24 mouse cellular contexts compared by ENCODE assay signal in the genomic region with DNA sequence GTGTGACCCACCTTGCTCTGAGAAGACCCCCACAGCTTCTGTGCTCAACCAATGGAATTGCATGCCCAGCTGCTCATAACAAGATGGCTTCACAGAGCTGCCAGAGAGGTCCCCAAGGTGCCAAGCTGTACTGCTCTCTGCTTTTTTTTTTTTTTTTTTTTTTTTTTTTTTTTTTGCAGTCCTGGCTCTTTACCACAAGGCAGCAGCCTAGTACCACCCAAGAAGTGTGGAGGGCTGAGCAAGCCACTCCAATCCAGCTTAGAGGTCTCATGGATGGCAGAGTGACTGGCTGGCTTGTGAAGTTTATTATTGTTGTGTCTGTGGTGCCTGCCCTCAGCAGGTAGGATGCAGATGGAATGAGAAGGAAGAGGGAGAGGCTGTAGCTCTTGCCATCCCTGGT. TPM values are rescaled to one million over a fixed set of nuclear protein-coding genes. Genes with fewer than 3 reads are reported as not detected.
DNase-seq lines count a peak whose midpoint lies in the region; ATAC-seq and TF ChIP-seq lines count a peak whose summit lies in the region.
"Had no signal": no experiment of that assay in that cellular context is flagged by ENCODE, and none has a peak within 500 bp of the region (broad histone marks: within the 10 kb centered on the region; RNA-seq: fewer than 3 reads in every experiment).

No protein-coding gene starts in this region.

- DNase-seq in forebrain, embryonic 11.5 days (ENCODE audit: low spot score), result no peak
- no peak for DNase-seq in forebrain, embryonic 10.5 days (ENCODE audit: extremely low spot score, low spot score)
- DNase-seq in hindbrain, postnatal 0 days (ENCODE audit: low spot score), result peak; percentile 20
- no peak for DNase-seq in stomach, postnatal 0 days (ENCODE audit: low spot score)
- DNase-seq in layer of hippocampus, adult 9-11 months, result no peak
- DNase-seq: cerebellum, adult 8-10 months; gastrocnemius, postnatal 25 days; heart, postnatal 10 days; kidney, adult 18-20 months; lung, postnatal 14 days; spleen, adult 18-20 months; thymus, postnatal 36 days had no signal

- no peak overlapping the region for H3K4me2 ChIP-seq in forebrain, embryonic 11.5 days (ENCODE audit: low read depth, low read length, severe bottlenecking)
- H3K4me2 ChIP-seq in hindbrain, postnatal 0 days (ENCODE audit: low read depth, low read length), result no peak overlapping the region
- H3K4me2 ChIP-seq in hindbrain, embryonic 12.5 days (replicated peaks), result no peak overlapping the region
- no peak overlapping the region for H3K4me2 ChIP-seq in midbrain, embryonic 16.5 days (ENCODE audit: low read length)
- H3K4me2 ChIP-seq in midbrain, embryonic 13.5 days (replicated peaks), result no peak overlapping the region
- no peak overlapping the region for H3K4me2 ChIP-seq in stomach, postnatal 0 days (replicated peaks; ENCODE audit: low read depth)
- H3K4me2 ChIP-seq: forebrain, embryonic 12.5 days; hindbrain, embryonic 15.5 days; liver, embryonic 15.5 days; neural tube, embryonic 12.5 days had no signal

- H3K27me3 ChIP-seq in forebrain, embryonic 11.5 days (ENCODE audit: control insufficient read depth, insufficient read depth, low read length), result no peaks in the 10 kb centered on the region
- no peaks in the 10 kb centered on the region for H3K27me3 ChIP-seq in forebrain, embryonic 10.5 days (ENCODE audit: poor library complexity, severe bottlenecking)
- no peaks in the 10 kb centered on the region for H3K27me3 ChIP-seq in hindbrain, postnatal 0 days (ENCODE audit: insufficient read depth, low read length)
- no peaks in the 10 kb centered on the region for H3K27me3 ChIP-seq in hindbrain, embryonic 12.5 days
- H3K27me3 ChIP-seq in midbrain, embryonic 16.5 days (ENCODE audit: control insufficient read depth, insufficient read depth, low read depth, low read length), result no peaks in the 10 kb centered on the region
- H3K27me3 ChIP-seq in midbrain, embryonic 13.5 days, result no peaks in the 10 kb centered on the region
- no peaks in the 10 kb centered on the region for H3K27me3 ChIP-seq in stomach, postnatal 0 days (ENCODE audit: control insufficient read depth, insufficient read depth, low read length)
- H3K27me3 ChIP-seq: forebrain, embryonic 12.5 days; hindbrain, embryonic 15.5 days; liver, embryonic 15.5 days; neural tube, embryonic 12.5 days had no signal

- H3K4me3 ChIP-seq in forebrain, embryonic 11.5 days (ENCODE audit: low read depth, low read length), result no peak overlapping the region
- no peak overlapping the region for H3K4me3 ChIP-seq in forebrain, embryonic 10.5 days
- H3K4me3 ChIP-seq in hindbrain, postnatal 0 days (ENCODE audit: low read length), result no peak overlapping the region
- H3K4me3 ChIP-seq in hindbrain, embryonic 12.5 days, result no peak overlapping the region
- no peak overlapping the region for H3K4me3 ChIP-seq in midbrain, embryonic 16.5 days (ENCODE audit: low read depth, low read length)
- H3K4me3 ChIP-seq in midbrain, embryonic 13.5 days (replicated peaks), result no peak overlapping the region
- no peak overlapping the region for H3K4me3 ChIP-seq in stomach, postnatal 0 days (ENCODE audit: low read depth, low read length)
- H3K4me3 ChIP-seq: forebrain, embryonic 12.5 days; hindbrain, embryonic 15.5 days; liver, embryonic 15.5 days; neural tube, embryonic 12.5 days had no signal

- no peak overlapping the region for H3K9ac ChIP-seq in forebrain, embryonic 11.5 days (ENCODE audit: low read length)
- H3K9ac ChIP-seq in hindbrain, postnatal 0 days (replicated peaks; ENCODE audit: low read length), result no peak overlapping the region
- H3K9ac ChIP-seq in hindbrain, embryonic 12.5 days, result no peak overlapping the region
- no peak overlapping the region for H3K9ac ChIP-seq in midbrain, embryonic 16.5 days (ENCODE audit: low read depth, low read length)
- no peak overlapping the region for H3K9ac ChIP-seq in midbrain, embryonic 13.5 days (replicated peaks)
- H3K9ac ChIP-seq in stomach, postnatal 0 days (ENCODE audit: low read length), result no peak overlapping the region
- H3K9ac ChIP-seq: forebrain, embryonic 12.5 days; hindbrain, embryonic 15.5 days; liver, embryonic 15.5 days; neural tube, embryonic 12.5 days had no signal

- H3K9me3 ChIP-seq in forebrain, embryonic 11.5 days (ENCODE audit: control insufficient read depth, low read length), result no peaks in the 10 kb centered on the region
- no peaks in the 10 kb centered on the region for H3K9me3 ChIP-seq in forebrain, embryonic 10.5 days
- no peaks in the 10 kb centered on the region for H3K9me3 ChIP-seq in hindbrain, postnatal 0 days (ENCODE audit: low read length)
- no peaks in the 10 kb centered on the region for H3K9me3 ChIP-seq in hindbrain, embryonic 12.5 days (replicated peaks)
- H3K9me3 ChIP-seq in midbrain, embryonic 16.5 days (replicated peaks; ENCODE audit: control insufficient read depth, low read length, poor library complexity, severe bottlenecking), result no peaks in the 10 kb centered on the region
- H3K9me3 ChIP-seq in midbrain, embryonic 13.5 days, result no peaks in the 10 kb centered on the region
- H3K9me3 ChIP-seq in stomach, postnatal 0 days (ENCODE audit: control insufficient read depth, low read length), result no peaks in the 10 kb centered on the region
- H3K9me3 ChIP-seq: forebrain, embryonic 12.5 days; hindbrain, embryonic 15.5 days; liver, embryonic 15.5 days; neural tube, embryonic 12.5 days had no signal

- H3K27ac ChIP-seq in forebrain, embryonic 11.5 days (ENCODE audit: low read depth, low read length), result no peak overlapping the region
- no peak overlapping the region for H3K27ac ChIP-seq in forebrain, embryonic 10.5 days
- H3K27ac ChIP-seq in hindbrain, postnatal 0 days, result no peak overlapping the region
- no peak overlapping the region for H3K27ac ChIP-seq in hindbrain, embryonic 12.5 days
- H3K27ac ChIP-seq in midbrain, embryonic 16.5 days (ENCODE audit: low read length), result no peak overlapping the region
- H3K27ac ChIP-seq in midbrain, embryonic 13.5 days, result no peak overlapping the region
- no peak overlapping the region for H3K27ac ChIP-seq in stomach, postnatal 0 days (replicated peaks)
- H3K27ac ChIP-seq: forebrain, embryonic 12.5 days; hindbrain, embryonic 15.5 days; liver, embryonic 15.5 days; neural tube, embryonic 12.5 days had no signal

- H3K36me3 ChIP-seq in forebrain, embryonic 11.5 days (ENCODE audit: control insufficient read depth, insufficient read depth, low read length), result no peaks in the 10 kb centered on the region
- H3K36me3 ChIP-seq in forebrain, embryonic 10.5 days (replicated peaks), result no peaks in the 10 kb centered on the region
- no peaks in the 10 kb centered on the region for H3K36me3 ChIP-seq in hindbrain, postnatal 0 days (ENCODE audit: insufficient read depth, low read length)
- no peaks in the 10 kb centered on the region for H3K36me3 ChIP-seq in hindbrain, embryonic 12.5 days
- no peaks in the 10 kb centered on the region for H3K36me3 ChIP-seq in midbrain, embryonic 16.5 days (ENCODE audit: control insufficient read depth, insufficient read depth, low read length)
- no peaks in the 10 kb centered on the region for H3K36me3 ChIP-seq in midbrain, embryonic 13.5 days
- no peaks in the 10 kb centered on the region for H3K36me3 ChIP-seq in stomach, postnatal 0 days (ENCODE audit: control insufficient read depth, insufficient read depth, low read length)
- H3K36me3 ChIP-seq: forebrain, embryonic 12.5 days; hindbrain, embryonic 15.5 days; liver, embryonic 15.5 days; neural tube, embryonic 12.5 days had no signal

- TF ChIP-seq CTCF in hindbrain, postnatal 0 days (IDR thresholded peaks at IDR 0.05; ENCODE audit: low read depth), result peak; percentile 30; the same call in 1 of the 2 replicates
- peak; percentile 21; the same call in 1 of the 2 replicates for TF ChIP-seq CTCF in stomach, postnatal 0 days (IDR thresholded peaks at IDR 0.05; ENCODE audit: low read depth)

- H3K4me1 ChIP-seq in forebrain, embryonic 11.5 days (replicated peaks; ENCODE audit: control insufficient read depth, insufficient read depth, low read length), result no peaks in the 10 kb centered on the region
- no peaks in the 10 kb centered on the region for H3K4me1 ChIP-seq in forebrain, embryonic 10.5 days
- H3K4me1 ChIP-seq in hindbrain, postnatal 0 days (ENCODE audit: insufficient read depth, low read length), result no peaks in the 10 kb centered on the region
- H3K4me1 ChIP-seq in hindbrain, embryonic 12.5 days, result no peaks in the 10 kb centered on the region
- H3K4me1 ChIP-seq in midbrain, embryonic 16.5 days (ENCODE audit: control insufficient read depth, insufficient read depth, low read length), result no peaks in the 10 kb centered on the region
- no peaks in the 10 kb centered on the region for H3K4me1 ChIP-seq in midbrain, embryonic 13.5 days (replicated peaks)
- no peaks in the 10 kb centered on the region for H3K4me1 ChIP-seq in stomach, postnatal 0 days (replicated peaks; ENCODE audit: control insufficient read depth, insufficient read depth)
- H3K4me1 ChIP-seq: forebrain, embryonic 12.5 days; hindbrain, embryonic 15.5 days; liver, embryonic 15.5 days; neural tube, embryonic 12.5 days had no signal

- TF ChIP-seq EP300 in stomach, postnatal 0 days (optimal IDR thresholded peaks at IDR 0.05), result no peak

- 0 out of 2 replicates have a peak, but pooled peaks have one; percentile 27 for ATAC-seq in forebrain, embryonic 11.5 days (replicated peaks; ENCODE audit: low FRiP score)
- peak; percentile 24; the same call in 1 of the 2 replicates for ATAC-seq in hindbrain, postnatal 0 days
- ATAC-seq in hindbrain, embryonic 12.5 days (ENCODE audit: low FRiP score), result no peak
- ATAC-seq in midbrain, embryonic 16.5 days, result 0 out of 2 replicates have a peak, but pooled peaks have one; percentile 28
- no peak for ATAC-seq in midbrain, embryonic 13.5 days
- ATAC-seq in stomach, postnatal 0 days (ENCODE audit: low FRiP score, low TSS enrichment), result no peak

RNA-seq across cellular contexts. Expression of gene Olfr686, which starts 18.8 kb away (rescaled TPM):
- polyA plus RNA-seq in forebrain, embryonic 11.5 days (2014; fragmentation: Nextera tagmentation; extraction: Ambion mirVana), result not detected in 2 replicates
- polyA plus RNA-seq in forebrain, embryonic 10.5 days (2016; fragmentation: Nextera tagmentation; extraction: Ambion mirVana), result not detected in 2 replicates
- 0.10 TPM in 1 of 2 replicates, not detected in the other for total RNA-seq in hindbrain, postnatal 0 days (2014; rRNA removed)
- polyA plus RNA-seq in hindbrain, postnatal 0 days (2015; fragmentation: Nextera tagmentation; extraction: Ambion mirVana), result not detected in 2 replicates
- not detected in 2 replicates for polyA plus RNA-seq in hindbrain, embryonic 12.5 days (2016; fragmentation: Nextera tagmentation; extraction: Ambion mirVana)
- polyA plus RNA-seq in midbrain, embryonic 16.5 days (2015; fragmentation: Nextera tagmentation; extraction: Ambion mirVana), result not detected in 2 replicates
- polyA plus RNA-seq in midbrain, embryonic 13.5 days (2015; fragmentation: Nextera tagmentation; extraction: Ambion mirVana), result not detected in 2 replicates
- not detected in 2 replicates for polyA plus RNA-seq in stomach, postnatal 0 days (2015; fragmentation: Nextera tagmentation; extraction: Ambion mirVana)
- total RNA-seq: adrenal gland, postnatal 4 days; gastrocnemius, postnatal 25 days; heart, postnatal 10 days; layer of hippocampus, postnatal 14 days; megakaryocyte, adult 5-6 weeks; MEL had no signal
- polyA plus RNA-seq: forebrain, embryonic 12.5 days; hindbrain, embryonic 15.5 days; limb, embryonic 11.5 days; liver, embryonic 15.5 days; neural tube, embryonic 12.5 days had no signal

RNA-seq across cellular contexts. Expression of gene Olfr685, which starts 40.3 kb away (rescaled TPM):
- polyA plus RNA-seq in forebrain, embryonic 11.5 days (2014; fragmentation: Nextera tagmentation; extraction: Ambion mirVana), result not detected in 2 replicates
- not detected in 2 replicates for polyA plus RNA-seq in forebrain, embryonic 10.5 days (2016; fragmentation: Nextera tagmentation; extraction: Ambion mirVana)
- 0.52 TPM in 1 of 2 replicates, not detected in the other for total RNA-seq in hindbrain, postnatal 0 days (2014; rRNA removed)
- not detected in 2 replicates for polyA plus RNA-seq in hindbrain, postnatal 0 days (2015; fragmentation: Nextera tagmentation; extraction: Ambion mirVana)
- not detected in 2 replicates for polyA plus RNA-seq in hindbrain, embryonic 12.5 days (2016; fragmentation: Nextera tagmentation; extraction: Ambion mirVana)
- polyA plus RNA-seq in midbrain, embryonic 16.5 days (2015; fragmentation: Nextera tagmentation; extraction: Ambion mirVana), result not detected in 2 replicates
- polyA plus RNA-seq in midbrain, embryonic 13.5 days (2015; fragmentation: Nextera tagmentation; extraction: Ambion mirVana), result not detected in 2 replicates
- not detected in 2 replicates for polyA plus RNA-seq in stomach, postnatal 0 days (2015; fragmentation: Nextera tagmentation; extraction: Ambion mirVana)
- total RNA-seq: adrenal gland, postnatal 4 days; gastrocnemius, postnatal 25 days; heart, postnatal 10 days; layer of hippocampus, postnatal 14 days; megakaryocyte, adult 5-6 weeks; MEL had no signal
- polyA plus RNA-seq: forebrain, embryonic 12.5 days; hindbrain, embryonic 15.5 days; limb, embryonic 11.5 days; liver, embryonic 15.5 days; neural tube, embryonic 12.5 days had no signal

Comparison
In these comparisons a context has a peak if more than half of its experiments do, and no peak if none do; other contexts are left out.
1. ATAC-seq: peak in forebrain, embryonic 11.5 days (single experiment), hindbrain, postnatal 0 days (single experiment) and midbrain, embryonic 16.5 days (single experiment); none in hindbrain, embryonic 12.5 days (single experiment), midbrain, embryonic 13.5 days (single experiment) and stomach, postnatal 0 days (single experiment).